Mouse (Mus musculus) thymus, postnatal 14 days (tissue): ENCODE measurements around the gene Ikzf3.

ENCODE experiments used
- DNase-seq: peaks from one replicate; pipeline ENCODE4 v3.0.0; 2021

Ikzf3 gene

DNA sequence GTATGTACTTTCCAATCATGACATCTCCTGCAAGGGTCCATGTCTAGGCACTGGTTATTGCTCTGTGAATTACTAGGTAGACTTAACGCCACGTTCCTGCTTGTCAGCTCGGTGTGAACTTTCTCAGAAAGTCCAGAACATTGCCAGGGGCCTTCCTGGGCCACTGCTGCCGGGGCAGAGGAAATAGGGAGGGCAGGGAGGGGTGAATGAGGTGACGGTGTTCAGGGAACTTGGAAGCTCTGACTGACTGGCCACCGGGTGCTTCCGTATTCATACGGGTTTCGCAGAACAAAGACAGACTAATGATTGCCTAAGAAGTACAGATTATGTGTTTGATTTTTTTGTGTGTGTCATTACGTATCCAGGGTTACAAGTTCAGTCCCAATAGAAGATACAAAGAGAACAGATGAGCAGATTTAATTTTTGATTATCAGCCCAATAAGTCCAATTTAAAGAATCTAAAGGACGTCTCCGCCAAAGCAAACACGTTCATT, 18.1 kb upstream of the Ikzf3 start:
- no peak for DNase-seq

DNA sequence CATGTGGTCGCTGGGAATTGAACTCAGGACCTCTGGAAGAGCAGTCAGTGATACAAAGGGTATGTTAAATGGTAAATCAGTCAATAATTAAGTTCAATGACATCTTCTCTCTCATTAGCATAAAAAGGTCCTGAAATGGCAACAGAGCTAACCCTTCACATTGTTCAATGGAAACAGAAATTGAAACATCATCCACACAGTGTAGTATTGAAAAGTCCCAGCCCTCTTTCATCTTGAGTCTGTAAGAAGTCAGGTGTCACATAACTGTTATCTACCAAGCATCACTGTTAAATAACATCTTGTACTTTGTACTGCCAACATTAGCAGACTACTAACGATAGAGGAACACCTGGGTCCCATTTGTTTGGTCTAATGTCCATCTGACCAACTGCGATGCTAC, 17.2 kb upstream of the Ikzf3 start:
- DNase-seq: no peak

- DNase-seq: no peak
Measured at GRCm38 (mm10) chr11:98560942-98561341, 15.1 kb upstream of the Ikzf3 start.

DNA sequence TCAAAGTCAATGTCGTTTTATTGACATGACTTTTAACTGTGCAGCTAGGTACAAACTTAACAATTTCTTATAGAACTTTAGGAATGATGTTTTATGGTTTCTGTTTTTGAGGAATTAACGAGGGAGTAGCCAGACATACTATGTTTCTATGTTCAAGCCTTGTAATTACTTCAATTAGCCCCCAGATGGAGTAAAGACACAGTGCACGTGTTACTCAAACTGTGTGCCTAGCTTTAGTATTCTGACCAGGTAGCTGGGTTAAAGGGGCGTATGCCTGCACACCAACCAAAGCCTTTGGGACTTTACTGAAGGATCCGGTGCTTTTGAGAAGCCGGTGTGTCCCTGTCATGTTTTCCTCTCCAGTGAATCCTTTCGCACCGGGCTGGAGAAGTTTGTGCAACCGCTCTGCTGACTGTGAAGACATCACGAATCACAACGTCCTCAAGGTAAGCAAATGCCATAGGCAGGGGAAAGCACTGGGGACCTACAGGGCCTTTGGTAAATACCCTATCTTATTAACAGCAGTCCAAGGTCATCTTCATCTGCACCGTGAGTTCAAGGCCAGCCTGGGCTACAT, 9.4 kb upstream of the Ikzf3 start:
- DNase-seq: no peak

DNA sequence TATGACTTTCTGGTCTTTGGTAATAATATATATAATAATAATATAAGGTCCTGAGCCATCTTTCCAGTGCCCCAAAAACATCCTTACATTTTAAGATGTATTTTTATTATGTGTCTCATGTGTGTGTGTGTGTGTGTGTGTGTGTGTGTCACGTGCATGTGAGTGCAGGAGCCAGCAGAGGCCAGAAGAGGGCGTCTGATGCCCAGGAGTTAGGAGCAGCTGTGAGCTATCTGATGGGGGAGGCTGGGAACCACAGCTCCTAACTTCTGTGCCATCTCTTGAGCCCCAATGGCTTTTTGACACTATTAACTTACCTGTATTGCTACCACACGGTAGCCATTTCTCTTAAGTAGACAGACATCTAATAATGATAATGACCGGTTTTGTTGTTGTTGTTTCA, 8.1 kb upstream of the Ikzf3 start:
- no peak for DNase-seq

GRCm38 (mm10) chr11:98550975-98551828, 5.4 kb upstream of the Ikzf3 start, which contains the start of gene Zpbp2:
TSS of gene Zpbp2 (plus strand) at chr11:98551097.
- peak; percentile 97 for DNase-seq

GRCm38 (mm10) chr11:98550311-98550974, 4.6 kb upstream of the Ikzf3 start:
- DNase-seq: peak; percentile 49

GRCm38 (mm10) chr11:98549363-98549762, 3.5 kb upstream of the Ikzf3 start:
- no peak for DNase-seq

GRCm38 (mm10) chr11:98547308-98547693, 1.5 kb upstream of the Ikzf3 start:
- no peak for DNase-seq

DNA sequence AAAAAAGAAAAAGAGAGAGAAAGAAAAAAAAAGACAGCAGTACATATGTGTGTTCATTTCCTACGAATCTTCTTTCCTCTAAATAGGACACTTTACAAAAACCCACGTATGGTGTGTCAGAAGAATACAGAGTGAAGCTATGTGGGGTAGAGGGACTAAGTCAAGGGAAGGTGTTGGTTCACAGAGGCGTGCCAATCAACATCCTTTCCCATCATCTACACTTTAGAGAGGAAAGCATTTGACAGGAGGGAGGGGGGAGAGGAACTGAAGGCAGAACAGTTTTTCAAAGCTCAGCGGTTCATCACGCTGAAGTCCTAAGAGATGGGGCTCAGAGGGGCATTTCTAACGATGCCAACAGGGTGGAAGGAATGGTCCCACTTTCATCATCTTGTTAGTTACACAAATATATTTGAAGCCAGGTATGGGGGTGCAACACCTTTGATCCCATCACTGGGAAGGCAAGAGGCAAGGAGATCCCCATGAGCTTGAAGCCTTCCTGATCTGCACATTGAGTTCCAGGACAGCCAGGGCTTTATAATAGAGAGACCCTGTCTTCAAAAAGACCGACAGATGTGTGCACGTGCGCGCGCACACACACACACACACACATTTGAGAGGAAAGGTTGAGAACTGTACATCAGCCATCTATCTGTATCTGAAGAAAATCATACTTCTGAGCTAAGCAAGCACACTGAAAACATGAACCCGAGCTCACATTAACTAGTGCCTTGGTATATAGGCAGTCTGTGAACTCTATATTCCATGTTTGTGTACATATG, 887 bp upstream of the Ikzf3 start:
- peak; percentile 53 for DNase-seq

DNA sequence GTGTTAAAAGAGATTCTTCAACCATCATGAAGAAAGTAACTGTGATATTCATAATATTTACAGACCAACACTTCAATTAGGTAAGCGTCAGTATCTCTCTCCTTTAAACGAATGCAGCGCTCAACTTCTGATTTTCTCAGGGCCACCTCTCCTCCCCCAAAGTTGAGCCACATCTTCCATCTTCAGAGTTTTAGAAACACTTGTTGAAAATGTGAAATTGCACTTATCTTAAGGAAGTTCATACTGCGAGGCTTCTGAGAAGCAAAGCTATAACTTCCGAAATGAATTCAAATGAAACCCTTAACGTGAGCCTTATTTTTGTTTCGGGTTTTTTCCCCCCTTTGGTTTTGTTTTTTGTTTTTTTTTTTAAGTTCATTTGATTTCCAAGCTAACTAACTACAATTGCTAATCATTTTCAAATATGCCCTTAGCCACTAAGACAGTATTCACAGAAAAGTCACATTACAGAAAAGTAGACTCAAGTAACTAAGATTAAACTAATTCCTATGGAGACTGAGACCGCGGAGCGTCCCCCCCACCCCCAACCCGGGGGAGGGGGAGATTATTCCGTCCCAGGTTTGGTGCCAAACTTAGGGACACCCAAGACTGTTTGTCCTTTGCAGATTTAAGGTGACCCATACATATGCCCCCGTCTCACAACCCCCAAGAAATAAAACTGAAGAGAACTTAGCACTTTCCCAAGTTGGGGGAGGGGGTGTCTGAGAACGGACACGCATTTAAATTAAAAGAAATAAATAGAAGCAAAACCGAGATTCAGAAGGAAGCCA, 747 bp downstream of the Ikzf3 start:
- DNase-seq: peak; percentile 32

DNA sequence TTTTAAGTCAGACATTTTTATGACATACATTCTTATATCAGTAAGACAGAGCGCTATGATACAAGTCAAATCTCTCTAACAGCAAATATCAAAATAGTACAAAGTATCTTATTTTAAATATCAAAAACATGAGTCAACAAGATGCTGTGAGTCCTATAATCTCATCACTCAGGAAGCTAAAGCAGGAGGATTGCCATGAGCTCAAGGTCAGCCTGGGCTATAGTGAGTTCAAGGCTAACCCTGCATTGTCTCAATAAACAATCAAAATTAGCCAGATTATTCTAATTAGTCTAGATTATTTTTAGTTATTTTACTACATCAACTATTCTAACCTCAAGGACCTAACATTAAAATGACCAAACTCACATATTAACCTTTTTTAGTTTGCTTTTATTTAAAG, 2.4 kb downstream of the Ikzf3 start:
- DNase-seq: no peak

DNA sequence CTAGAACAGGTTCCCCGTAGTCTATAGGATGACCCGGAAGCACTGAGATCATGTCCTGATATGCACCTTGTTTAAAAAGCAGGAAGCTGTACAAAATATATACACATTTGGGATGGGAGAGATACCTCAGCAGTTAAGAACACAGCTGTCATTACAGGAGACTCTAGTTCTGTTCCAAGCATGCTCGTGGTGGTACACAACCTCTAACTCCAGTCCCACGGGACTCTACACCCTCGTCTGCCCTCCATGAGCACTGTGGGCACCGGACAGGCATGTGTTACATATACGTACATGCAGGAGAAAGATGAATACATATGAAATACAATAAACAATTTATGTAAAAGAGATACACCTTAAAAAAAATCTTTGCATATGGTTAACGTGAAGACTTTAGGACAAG, 3.3 kb downstream of the Ikzf3 start:
- DNase-seq: no peak

DNA sequence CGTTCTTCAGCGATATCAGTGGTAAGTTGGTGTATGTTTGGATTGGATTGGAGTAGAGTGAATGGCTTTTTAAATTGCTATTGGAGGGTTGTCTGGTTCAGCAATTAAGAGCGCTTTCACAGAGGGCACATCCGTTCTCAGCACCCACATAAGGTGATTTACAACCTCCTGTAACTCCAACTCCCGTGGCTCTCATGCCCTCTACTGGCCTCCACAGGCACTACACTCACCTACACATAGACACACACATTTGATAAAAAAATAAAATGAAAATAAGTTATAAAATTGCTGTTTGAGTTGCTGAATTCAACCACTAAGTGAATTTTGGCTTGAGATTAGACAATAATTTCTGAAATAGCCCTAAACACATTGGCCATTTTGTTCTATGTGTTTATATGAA, 5.5 kb downstream of the Ikzf3 start:
- peak; percentile 41 for DNase-seq

DNA sequence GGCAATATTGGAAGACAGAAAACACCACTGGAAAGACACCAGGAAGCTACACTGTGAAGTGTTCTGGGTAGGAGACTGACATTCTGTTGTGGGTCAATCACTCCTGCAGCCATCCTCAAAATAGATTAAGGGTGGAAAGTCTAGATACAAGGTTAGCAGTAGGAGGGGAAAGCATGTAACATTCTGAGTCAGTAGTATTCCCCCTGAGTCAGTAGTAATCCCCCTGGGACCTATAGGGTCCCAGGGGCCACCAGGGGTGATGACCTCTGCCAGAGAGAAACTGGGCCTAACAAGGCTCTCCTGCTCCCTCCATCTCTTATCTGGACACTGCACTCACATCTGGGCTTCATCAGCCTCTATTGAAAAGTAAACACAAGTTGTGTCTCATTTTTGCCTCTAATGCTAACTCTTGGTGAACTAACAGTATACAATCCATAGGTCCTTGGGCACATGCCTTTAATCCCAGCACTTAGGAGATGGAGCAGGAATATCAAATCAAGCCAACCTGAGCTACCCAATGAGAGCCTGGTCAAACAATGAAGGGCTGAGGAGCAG, 8.3 kb downstream of the Ikzf3 start:
- no peak for DNase-seq

- peak; percentile 76 for DNase-seq
Measured at GRCm38 (mm10) chr11:98526824-98527461, 18.9 kb downstream of the Ikzf3 start.

DNA sequence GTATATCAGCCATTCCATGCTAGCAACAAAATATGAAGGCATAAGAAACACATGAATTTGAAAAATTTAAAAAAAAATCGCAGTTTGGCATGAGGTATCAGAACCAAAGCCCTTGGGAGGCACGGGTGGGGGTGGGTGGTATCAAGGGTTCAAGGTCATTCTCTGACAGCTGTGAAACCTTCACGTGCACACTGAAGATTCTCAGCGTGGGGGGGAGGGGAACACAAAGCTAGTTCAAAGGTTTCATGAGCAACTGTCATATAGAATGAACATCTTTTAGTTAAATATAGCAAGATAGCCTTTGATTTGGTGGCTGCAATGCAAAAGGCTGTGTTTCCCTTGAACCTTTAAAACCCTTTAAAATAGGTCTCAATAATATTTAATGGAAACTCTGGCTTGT, 20.7 kb downstream of the Ikzf3 start:
- DNase-seq: peak; percentile 84

DNA sequence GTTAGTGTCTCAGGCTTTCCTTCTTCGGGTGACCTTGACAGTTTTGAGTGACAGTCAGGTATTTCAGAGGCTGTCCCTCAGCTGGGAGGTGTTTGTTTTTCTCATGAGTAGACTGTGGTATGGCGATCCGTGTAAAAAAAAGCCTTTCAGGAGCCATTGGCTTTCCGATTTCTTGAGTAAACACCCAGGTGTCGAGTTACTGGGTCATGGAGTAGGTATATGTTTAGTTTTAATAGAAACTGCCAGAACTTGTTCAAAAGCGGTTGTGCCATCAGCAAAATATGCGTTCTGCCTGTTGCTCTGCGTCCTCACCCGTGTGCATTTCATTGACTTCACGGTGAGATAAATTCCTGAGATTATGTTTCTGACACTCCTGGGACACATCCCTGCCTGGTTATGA, 25.4 kb downstream of the Ikzf3 start:
- no peak for DNase-seq

- no peak for DNase-seq
Measured at GRCm38 (mm10) chr11:98513356-98513936, 32.4 kb downstream of the Ikzf3 start.

- DNase-seq: peak; percentile 64
Measured at GRCm38 (mm10) chr11:98512881-98513280, 33.0 kb downstream of the Ikzf3 start.

- no peak for DNase-seq
Measured at GRCm38 (mm10) chr11:98510125-98510524, 35.7 kb downstream of the Ikzf3 start.
